Mouse (Mus musculus): ENCODE data around the gene Selplg.

GRCm38 (mm10) chr5:113780082-113780752 is 52.2 kb downstream of the Selplg start:
- TF ChIP-seq CTCF (IDR thresholded peaks at IDR 0.05; ENCODE audit: extremely low read depth, insufficient read depth, insufficient read length, insufficient replicate concordance), result no peak
- TF ChIP-seq POLR2A (IDR thresholded peaks at IDR 0.05; ENCODE audit: low read depth, low read length), result no peak

Data from spleen, adult 2 months (tissue).